Mouse (Mus musculus) kidney, postnatal 0 days (tissue): ENCODE data around the gene Tmem104. TPM values are rescaled to one million over a fixed set of nuclear protein-coding genes. Genes with fewer than 3 reads are reported as not detected.
A peak's percentile ranks its signal among the peaks of the same experiment; 100 is the strongest.

Source experiments
- ATAC-seq: fragments of 200-750 bp; cut with Nextera tagmentation; replicated peaks from 2 replicates; pipeline ENCODE4 v1.8.0; 2017; ENCODE audit warnings: low read depth, moderate number of reproducible peaks, moderate TSS enrichment, moderate library complexity; ENCODE audit not compliant: low FRiP score
- DNase-seq: peaks from one replicate; pipeline ENCODE4 v3.0.0-alpha.2; 2016; ENCODE audit warnings: low spot score
- H3K27ac ChIP-seq: fragments of 300-500 bp; sonication (generic); 2 replicates; pipeline ENCODE4 v1.5.1; 2014; ENCODE audit warnings: mild to moderate bottlenecking
- H3K27me3 ChIP-seq: fragments of 300-500 bp; sonication (generic); 2 replicates; pipeline ENCODE4 v1.6.1; 2014; ENCODE audit warnings: low read length, mixed read lengths; ENCODE audit not compliant: insufficient read depth
- H3K36me3 ChIP-seq: fragments of 300-500 bp; sonication (generic); 2 replicates; pipeline ENCODE4 v1.6.1; 2014; ENCODE audit warnings: low read length, mixed read lengths; ENCODE audit not compliant: insufficient read depth
- H3K4me1 ChIP-seq: fragments of 300-500 bp; sonication (generic); replicated peaks from 2 replicates; pipeline ENCODE4 v1.6.1; 2014; ENCODE audit warnings: antibody characterized with exemption, low read length, mixed read lengths; ENCODE audit not compliant: insufficient read depth
- H3K4me2 ChIP-seq: fragments of 300-500 bp; sonication (generic); 2 replicates; pipeline ENCODE4 v1.6.1; 2014; ENCODE audit warnings: mild to moderate bottlenecking, low read length, moderate library complexity, mixed read lengths
- H3K4me3 ChIP-seq: fragments of 300-500 bp; sonication (generic); replicated peaks from 2 replicates; pipeline ENCODE4 v1.5.1; 2014; ENCODE audit warnings: low read depth, low read length
- H3K9ac ChIP-seq: fragments of 300-500 bp; sonication (generic); 2 replicates; pipeline ENCODE4 v1.6.1; 2014; ENCODE audit warnings: low read depth, low read length
- H3K9me3 ChIP-seq: fragments of 300-500 bp; sonication (generic); replicated peaks from 2 replicates; pipeline ENCODE4 v1.6.1; 2016; ENCODE audit warnings: low read length, inconsistent platforms, mixed read lengths
- CTCF ChIP-seq: IDR thresholded peaks from 2 replicates; pipeline ENCODE4 v1.5.1; 2016; ENCODE audit warnings: antibody characterized with exemption, low read depth, mild to moderate bottlenecking, moderate library complexity
- WGBS: fragments of 180-500 bp; shearing (Covaris S2); extraction: QIAGEN DNeasy Blood & Tissue Kit; methylation state at CpG from one replicate; pipeline ENCODE4 v1.1.7; 2014; 5-methylcytosine and 5-hydroxymethylcytosine counted together
- polyA plus RNA-seq: library from polyadenylated mRNA; unstranded; fragments of >200 nt; fragmentation: Nextera tagmentation; extraction: Ambion mirVana; gene quantifications from 2 replicates; pipeline ENCODE4 v1.2.1, GENCODE M21; 2015

Gene Tmem104
- polyA plus RNA-seq, 1 experiment from 2014 or later: 12.0 TPM

DNA sequence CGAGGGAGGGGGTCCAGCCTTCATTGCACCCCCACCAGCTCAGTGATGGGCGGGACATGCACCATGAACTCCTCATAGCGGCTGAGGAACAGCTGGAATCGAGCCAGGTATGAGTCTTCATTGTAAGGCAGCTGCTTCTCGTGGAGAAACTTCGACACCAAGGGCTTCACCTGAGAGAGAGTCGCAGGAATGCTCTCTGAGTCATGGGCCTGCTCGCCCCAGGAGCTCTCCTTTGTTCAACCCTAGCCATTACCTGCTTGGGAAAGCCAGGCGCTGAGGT lies 96.1 kb downstream of the Tmem104 start:
- TF ChIP-seq CTCF: no peak
- WGBS: 65% methylated on average over 9 of the region's 9 CpGs
- Histone ChIP-seq H3K36me3 (no peaks in the 10 kb centered on the region), H3K4me1 (no peaks in the 10 kb centered on the region), H3K27ac (no peak overlapping the region), H3K9me3 (no peaks in the 10 kb centered on the region), H3K4me3 (no peak overlapping the region), H3K9ac (no peak overlapping the region), H3K27me3 (no peaks in the 10 kb centered on the region), H3K4me2 (no peak overlapping the region)
- DNase-seq (no peak), ATAC-seq (0 out of 2 replicates have a peak, but pooled peaks have one; percentile 11)

DNA sequence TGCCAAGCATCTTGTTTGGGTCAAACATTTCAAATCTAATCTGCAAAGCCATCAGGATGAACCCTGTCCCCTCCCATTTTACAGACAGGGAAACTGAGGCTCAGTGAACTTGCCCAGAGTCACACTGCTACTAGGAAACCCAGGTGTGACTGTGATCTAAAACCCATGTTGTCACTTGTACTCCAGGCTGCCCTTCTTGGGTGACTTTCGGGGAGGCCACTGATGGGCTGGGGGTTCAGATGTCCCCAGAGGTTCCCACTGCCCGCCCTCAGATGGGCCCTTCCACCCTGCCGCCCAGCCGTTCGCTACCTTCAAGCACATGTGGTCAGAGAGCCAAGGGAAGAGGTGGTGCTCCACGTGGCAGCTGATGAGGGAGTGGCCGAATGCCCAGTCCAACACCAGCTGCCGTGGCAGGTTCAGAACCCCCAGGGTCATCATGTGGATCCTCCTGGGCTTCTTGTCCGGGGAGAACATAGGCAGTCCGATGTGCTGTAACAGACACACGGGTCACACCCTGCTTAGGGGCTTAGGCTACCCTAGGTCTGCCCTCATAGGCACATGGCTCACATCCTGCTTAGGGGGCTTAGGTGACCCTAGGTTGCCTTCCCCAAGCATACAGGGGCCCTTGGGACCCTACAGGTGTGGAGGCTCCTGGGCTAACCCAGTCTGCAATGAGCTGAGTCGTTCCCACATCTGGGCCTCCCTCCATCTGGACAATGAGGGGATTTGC lies 96.8 kb downstream of the Tmem104 start:
- DNase-seq (no peak), ATAC-seq (no peak)
- Histone ChIP-seq H3K27ac (no peak overlapping the region), H3K4me2 (no peak overlapping the region), H3K36me3 (no peaks in the 10 kb centered on the region), H3K4me1 (no peaks in the 10 kb centered on the region), H3K27me3 (no peaks in the 10 kb centered on the region), H3K9me3 (no peaks in the 10 kb centered on the region), H3K9ac (no peak overlapping the region), H3K4me3 (no peak overlapping the region)
- 81% methylated on average over 12 of the region's 12 CpGs for WGBS
- no peak for TF ChIP-seq CTCF

DNA sequence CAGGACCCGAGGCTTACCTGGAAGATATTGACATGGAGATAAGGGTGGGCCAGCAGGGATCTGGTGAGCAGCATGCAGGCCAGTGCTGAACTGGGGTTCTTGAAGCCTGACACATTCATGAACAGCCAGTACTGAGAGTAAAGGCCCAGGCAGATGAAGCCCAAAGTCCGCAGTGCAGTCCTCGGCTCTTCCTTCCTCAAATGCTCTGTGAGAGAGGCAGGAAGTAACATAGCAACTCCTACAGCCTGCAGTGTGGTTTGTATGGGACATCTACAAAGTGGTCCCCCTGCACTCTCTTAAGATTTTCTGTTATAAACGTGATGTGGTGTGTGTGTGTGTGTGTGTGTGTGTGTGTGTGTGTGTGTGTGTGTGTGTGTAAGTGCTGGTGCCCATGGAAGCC lies 98.0 kb downstream of the Tmem104 start:
- ATAC-seq (no peak), DNase-seq (no peak)
- H3K9ac ChIP-seq: no peak overlapping the region
- WGBS: 61% methylated on average over 4 of the region's 4 CpGs
- H3K4me3 ChIP-seq: no peak overlapping the region
- H3K4me1 ChIP-seq: 0 out of 2 replicates have a peak, but pooled peaks cover 2% of the 10 kb centered on the region
- H3K27ac ChIP-seq: no peak overlapping the region
- H3K36me3 ChIP-seq: no peaks in the 10 kb centered on the region
- no peaks in the 10 kb centered on the region for H3K27me3 ChIP-seq
- H3K4me2 ChIP-seq: no peak overlapping the region
- H3K9me3 ChIP-seq: no peaks in the 10 kb centered on the region
- TF ChIP-seq CTCF: no peak

DNA sequence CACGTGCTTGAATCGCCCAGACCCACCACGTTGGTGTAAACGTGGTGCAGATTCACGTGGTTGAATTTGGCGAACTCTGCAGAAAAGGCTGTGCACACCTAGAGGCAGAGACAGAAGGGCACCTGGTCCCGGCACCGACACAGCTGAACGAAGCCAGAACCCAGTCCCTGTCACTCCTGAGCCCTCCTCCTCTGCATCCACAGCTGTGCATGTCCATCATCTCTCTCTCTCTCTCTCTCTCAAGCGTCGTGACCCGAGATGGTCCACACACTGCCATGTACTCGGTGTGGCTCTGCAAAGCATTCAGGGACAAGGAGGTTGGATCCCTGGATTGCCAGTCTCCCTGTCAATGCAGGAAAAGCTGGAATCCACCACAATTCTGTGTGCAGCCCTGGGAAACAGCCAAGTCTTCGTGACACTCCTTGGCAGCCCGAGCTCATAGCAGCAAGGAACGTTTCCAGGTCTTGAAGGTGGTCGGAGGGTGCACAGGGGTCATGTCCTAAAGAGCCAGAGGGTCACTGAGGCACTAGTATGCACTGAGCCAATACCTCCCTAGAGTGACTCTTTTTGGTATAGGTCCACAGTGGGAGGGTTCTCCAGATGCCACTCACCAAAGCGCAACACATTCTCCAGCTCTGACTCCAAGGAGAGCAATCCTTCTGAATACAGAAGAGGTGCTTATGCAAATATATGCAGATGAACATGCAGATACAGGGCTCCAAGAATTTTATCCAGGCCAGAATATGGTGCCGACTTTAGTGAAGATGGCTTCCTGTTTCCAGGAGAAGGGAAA lies 99.1 kb downstream of the Tmem104 start:
- ATAC-seq: no peak
- no peak for TF ChIP-seq CTCF
- Histone ChIP-seq H3K4me3 (no peak overlapping the region), H3K9ac (no peak overlapping the region), H3K9me3 (no peaks in the 10 kb centered on the region), H3K27me3 (no peaks in the 10 kb centered on the region), H3K4me2 (no peak overlapping the region), H3K27ac (no peak overlapping the region), H3K36me3 (no peaks in the 10 kb centered on the region), H3K4me1 (0 out of 2 replicates have a peak, but pooled peaks cover 2% of the 10 kb centered on the region)
- 75% methylated on average over 19 of the region's 19 CpGs for WGBS
- no peak for DNase-seq

DNA sequence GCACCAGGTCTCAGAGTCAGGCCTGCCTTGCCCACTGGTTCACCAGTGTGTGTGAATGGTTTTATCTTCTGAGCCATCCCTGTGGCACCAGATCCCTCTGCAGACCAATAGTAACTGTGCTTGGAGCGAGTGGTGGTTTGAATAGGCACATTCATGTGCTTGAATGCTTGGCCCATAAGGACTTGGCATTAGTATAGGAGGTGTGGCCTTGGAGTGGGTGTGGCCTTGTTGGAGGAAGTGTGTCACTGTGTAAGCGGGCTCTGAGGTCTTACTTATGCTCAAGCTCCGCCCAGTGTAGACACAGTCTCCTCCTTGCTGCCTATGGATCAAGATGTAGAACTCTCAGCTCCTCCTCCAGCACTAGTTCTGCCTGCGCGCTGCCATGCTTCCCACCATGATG lies 100.1 kb downstream of the Tmem104 start:
- TF ChIP-seq CTCF: no peak
- ATAC-seq: no peak

DNA sequence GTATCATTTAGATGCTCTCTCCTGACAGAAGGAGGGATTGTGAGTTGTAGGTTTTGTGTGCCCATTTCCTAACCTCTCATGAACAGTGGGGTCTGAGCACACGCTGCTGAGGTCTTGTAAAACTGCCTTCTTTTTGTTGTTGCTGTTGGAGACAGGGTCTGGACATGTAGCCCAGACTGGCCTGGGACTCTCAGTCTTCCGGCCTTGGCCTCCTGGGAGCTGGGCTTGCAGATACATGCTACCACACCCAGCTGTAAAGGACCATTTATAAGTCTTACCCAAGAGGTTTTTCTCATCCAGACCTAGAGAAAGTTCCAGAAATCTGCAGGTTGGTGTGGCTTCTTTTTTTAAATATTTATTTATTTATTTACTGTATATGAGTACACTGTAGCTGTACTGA lies 101.0 kb downstream of the Tmem104 start:
- TF ChIP-seq CTCF: no peak
- 0 out of 2 replicates have a peak, but pooled peaks cover 5% of the 10 kb centered on the region for H3K4me1 ChIP-seq
- no peak overlapping the region for H3K4me2 ChIP-seq
- H3K27ac ChIP-seq: no peak overlapping the region
- WGBS: 76% methylated on average over 2 of the region's 2 CpGs
- no peaks in the 10 kb centered on the region for H3K9me3 ChIP-seq
- DNase-seq (no peak), ATAC-seq (no peak)
- no peaks in the 10 kb centered on the region for H3K36me3 ChIP-seq
- no peaks in the 10 kb centered on the region for H3K27me3 ChIP-seq
- no peak overlapping the region for H3K4me3 ChIP-seq
- H3K9ac ChIP-seq: no peak overlapping the region

More for the DNA sequence above, 100.1 kb downstream of the Tmem104 start:
- DNase-seq: no peak
- 87% methylated on average over 5 of the region's 5 CpGs for WGBS
- Histone ChIP-seq H3K9me3 (no peaks in the 10 kb centered on the region), H3K27ac (no peak overlapping the region), H3K4me3 (no peak overlapping the region), H3K36me3 (no peaks in the 10 kb centered on the region), H3K4me2 (no peak overlapping the region), H3K4me1 (0 out of 2 replicates have a peak, but pooled peaks cover 5% of the 10 kb centered on the region), H3K9ac (no peak overlapping the region), H3K27me3 (no peaks in the 10 kb centered on the region)
